Mouse (Mus musculus) bone marrow macrophage, adult 2 months (primary cell): ENCODE results near the gene Mt2. TPM values are rescaled to one million over a fixed set of nuclear protein-coding genes. Genes with fewer than 3 reads are reported as not detected.
"Not testable (repeated sequence)": the region's sequence is repeated elsewhere in the genome, so short reads cannot be mapped to it uniquely, and the experiment has no call there.

Experiments used
- H3K27ac ChIP-seq: 2 replicates; pipeline ENCODE4 v1.5.1; 2012; ENCODE audit warnings: low read depth, low read length; ENCODE audit not compliant: insufficient read depth
- H3K4me1 ChIP-seq: 2 replicates; pipeline ENCODE4 v1.6.1; 2012; ENCODE audit warnings: low read length; ENCODE audit not compliant: control insufficient read depth, insufficient read depth
- H3K4me3 ChIP-seq: 2 replicates; pipeline ENCODE4 v1.5.1; 2012; ENCODE audit warnings: mild to moderate bottlenecking, low read length, moderate library complexity; ENCODE audit not compliant: insufficient read depth
- CTCF ChIP-seq: IDR thresholded peaks from 2 replicates; pipeline ENCODE4 v1.5.1; 2012; ENCODE audit warnings: low read depth, mild to moderate bottlenecking, low read length, moderate library complexity
- POLR2A ChIP-seq: IDR thresholded peaks from 2 replicates; pipeline ENCODE4 v1.6.1; 2012; ENCODE audit warnings: mild to moderate bottlenecking, low read depth, low read length, borderline replicate concordance
- polyA plus RNA-seq: library from polyadenylated mRNA; stranded (reverse); fragments of >200 nt; gene quantifications from 2 replicates; pipeline ENCODE4 v1.2.4, GENCODE M21; 2012; ENCODE audit not compliant: missing spikeins, insufficient read depth, insufficient read length

The Mt2 gene
- polyA plus RNA-seq, 1 experiment: 11.8 TPM

GRCm38 (mm10) chr8:94140266-94140795 is 32.1 kb upstream of the Mt2 start:
- no peak for TF ChIP-seq POLR2A
- no peak for TF ChIP-seq CTCF
- Histone ChIP-seq H3K27ac (no peak overlapping the region), H3K4me3 (no peak overlapping the region), H3K4me1 (no peaks in the 10 kb centered on the region)

GRCm38 (mm10) chr8:94148236-94148635 is 24.2 kb upstream of the Mt2 start:
- H3K27ac ChIP-seq: no peak overlapping the region
- H3K4me3 ChIP-seq: no peak overlapping the region
- H3K4me1 ChIP-seq: no peaks in the 10 kb centered on the region
- no peak for TF ChIP-seq CTCF
- no peak for TF ChIP-seq POLR2A

- Histone ChIP-seq H3K27ac (no peak overlapping the region), H3K4me3 (no peak overlapping the region), H3K4me1 (no peaks in the 10 kb centered on the region)
- no peak for TF ChIP-seq POLR2A
- no peak for TF ChIP-seq CTCF
These were observed 21.5 kb upstream of the Mt2 start for GRCm38 (mm10) chr8:94150925-94151324.

- TF ChIP-seq POLR2A: no peak
- TF ChIP-seq CTCF: no peak
- peaks cover 4% of the 10 kb centered on the region for H3K4me1 ChIP-seq
- peak within 1 kb of the TSS; percentile 17 for H3K4me3 ChIP-seq
- no peak within 1 kb of the TSS for H3K27ac ChIP-seq
These were observed 19.8 kb upstream of the Mt2 start, which contains the start of gene Mt3 for GRCm38 (mm10) chr8:94152513-94153300. TSS of gene Mt3 (plus strand) at chr8:94152607.

- no peak for TF ChIP-seq CTCF
- TF ChIP-seq POLR2A: no peak
- H3K4me3 ChIP-seq: no peak overlapping the region
These were observed 19.0 kb upstream of the Mt2 start for GRCm38 (mm10) chr8:94153451-94153850.

GRCm38 (mm10) chr8:94154537-94154936 is 17.9 kb upstream of the Mt2 start:
- H3K4me1 ChIP-seq: peaks cover 4% of the 10 kb centered on the region
- no peak overlapping the region for H3K4me3 ChIP-seq
- TF ChIP-seq POLR2A: no peak
- TF ChIP-seq CTCF: no peak

More at GRCm38 (mm10) chr8:94153451-94153850, 19.0 kb upstream of the Mt2 start:
- Histone ChIP-seq H3K4me1 (peaks cover 4% of the 10 kb centered on the region), H3K27ac (no peak overlapping the region)

GRCm38 (mm10) chr8:94156092-94156491 is 16.4 kb upstream of the Mt2 start:
- peaks cover 4% of the 10 kb centered on the region for H3K4me1 ChIP-seq
- no peak overlapping the region for H3K27ac ChIP-seq
- H3K4me3 ChIP-seq: no peak overlapping the region

More at GRCm38 (mm10) chr8:94154537-94154936, 17.9 kb upstream of the Mt2 start:
- H3K27ac ChIP-seq: no peak overlapping the region

GRCm38 (mm10) chr8:94165772-94166171 is 6.7 kb upstream of the Mt2 start:
- not testable (repeated sequence) for H3K4me1 ChIP-seq, H3K27ac ChIP-seq, H3K4me3 ChIP-seq

More at GRCm38 (mm10) chr8:94156092-94156491, 16.4 kb upstream of the Mt2 start:
- no peak for TF ChIP-seq POLR2A
- TF ChIP-seq CTCF: no peak

- TF ChIP-seq POLR2A: no peak
- TF ChIP-seq CTCF: peak; percentile 59
- Histone ChIP-seq H3K4me3 (peak overlapping the region; percentile 27; the same call in 1 of the 2 replicates), H3K27ac (no peak overlapping the region), H3K4me1 (peaks cover 8% of the 10 kb centered on the region)
These were observed 5.2 kb upstream of the Mt2 start for GRCm38 (mm10) chr8:94167244-94167643.

- no peak overlapping the region for H3K27ac ChIP-seq
- H3K4me3 ChIP-seq: no peak overlapping the region
- no peak for TF ChIP-seq CTCF
- TF ChIP-seq POLR2A: no peak
- H3K4me1 ChIP-seq: peaks cover 15% of the 10 kb centered on the region
These were observed 2.9 kb upstream of the Mt2 start for GRCm38 (mm10) chr8:94169547-94169946.

- Histone ChIP-seq H3K4me1 (peaks cover 17% of the 10 kb centered on the region), H3K27ac (no peak overlapping the region), H3K4me3 (peak overlapping the region; percentile 87; the same call in 1 of the 2 replicates)
- no peak for TF ChIP-seq POLR2A
- TF ChIP-seq CTCF: no peak
These were observed 1.1 kb upstream of the Mt2 start for GRCm38 (mm10) chr8:94171321-94171755.
